Mouse (Mus musculus) CD4-positive, CD25-positive, alpha-beta regulatory T cell, adult 4 months (primary cell): ENCODE results near the gene Pkp1. TPM values are rescaled to one million over a fixed set of nuclear protein-coding genes. Genes with fewer than 3 reads are reported as not detected.

Experiments
- ATAC-seq: one replicate; pipeline ENCODE4 v1.8.0; 2017
- polyA plus RNA-seq, 2 experiments: library from polyadenylated mRNA; unstranded; fragments of 100-300 nt; shearing (Covaris generic); gene quantifications; one replicate each; pipeline ENCODE4 v1.2.1; 2017

Gene Pkp1
- polyA plus RNA-seq, 2 experiments from 2014 or later: not detected

DNA sequence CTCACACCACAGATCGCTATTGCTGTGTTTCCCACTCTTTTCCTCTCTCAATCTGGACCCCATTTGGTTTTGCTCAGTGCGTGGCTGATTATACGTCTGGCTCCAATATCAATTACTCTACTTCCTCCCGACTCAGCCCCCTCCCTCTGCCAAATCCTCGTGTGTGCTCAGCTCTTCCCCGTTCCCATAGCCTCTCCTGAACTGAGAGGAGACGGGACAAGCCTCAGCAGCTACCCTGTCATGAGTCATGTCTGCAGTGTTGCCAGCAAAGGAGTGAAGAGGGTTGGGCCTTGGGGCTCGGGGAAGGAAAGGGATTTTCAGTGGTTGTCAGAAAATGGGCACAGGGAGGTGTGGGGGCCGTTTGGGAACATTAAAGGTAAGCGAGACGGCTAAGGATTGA lies 12.3 kb downstream of the Pkp1 start:
- no peak for ATAC-seq

DNA sequence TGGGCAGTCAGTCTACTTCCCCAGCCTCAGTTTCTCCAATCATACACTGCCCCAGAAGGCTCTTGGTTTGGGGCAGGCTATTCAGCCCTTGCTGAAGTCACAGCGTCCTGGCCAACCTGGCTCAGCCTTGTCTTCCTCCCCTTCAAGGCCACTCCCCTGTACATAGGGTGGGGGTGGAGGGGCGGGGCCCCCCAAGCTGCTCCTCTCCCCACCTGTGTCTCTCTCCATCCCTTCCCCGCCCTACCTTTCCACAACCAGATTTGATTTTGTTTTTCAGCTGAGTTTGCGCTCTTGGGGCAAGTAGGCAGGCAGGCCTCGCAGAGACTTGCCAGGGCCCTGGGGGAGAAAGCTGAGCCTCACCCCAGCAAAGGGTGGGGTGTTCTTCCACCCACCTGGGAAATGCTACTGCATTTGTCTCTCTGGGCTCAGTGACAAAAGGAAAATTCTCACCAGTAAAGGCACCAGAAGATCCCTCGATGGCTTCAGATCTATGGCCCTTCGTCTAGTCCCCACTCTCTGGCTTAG lies 19.0 kb downstream of the Pkp1 start:
- no peak for ATAC-seq

DNA sequence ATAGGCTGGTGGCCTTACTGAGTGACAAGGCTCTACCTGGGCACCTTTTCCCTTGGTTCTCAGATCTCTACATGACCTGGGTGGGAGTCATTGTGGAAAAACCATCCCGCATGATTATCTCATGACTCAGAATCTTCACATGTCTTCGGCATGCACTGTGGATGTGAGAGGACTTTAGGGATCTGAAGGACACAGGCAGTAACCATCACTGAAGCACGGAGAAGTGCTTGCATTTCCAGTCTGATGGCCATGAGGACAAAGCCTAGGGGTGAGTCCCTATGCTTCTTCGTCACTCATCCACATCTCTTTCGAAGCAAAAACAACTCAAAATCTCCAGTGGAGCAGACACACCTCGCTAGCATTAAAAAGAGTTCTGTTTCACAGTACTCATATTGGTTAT lies 19.7 kb downstream of the Pkp1 start:
- no peak for ATAC-seq

DNA sequence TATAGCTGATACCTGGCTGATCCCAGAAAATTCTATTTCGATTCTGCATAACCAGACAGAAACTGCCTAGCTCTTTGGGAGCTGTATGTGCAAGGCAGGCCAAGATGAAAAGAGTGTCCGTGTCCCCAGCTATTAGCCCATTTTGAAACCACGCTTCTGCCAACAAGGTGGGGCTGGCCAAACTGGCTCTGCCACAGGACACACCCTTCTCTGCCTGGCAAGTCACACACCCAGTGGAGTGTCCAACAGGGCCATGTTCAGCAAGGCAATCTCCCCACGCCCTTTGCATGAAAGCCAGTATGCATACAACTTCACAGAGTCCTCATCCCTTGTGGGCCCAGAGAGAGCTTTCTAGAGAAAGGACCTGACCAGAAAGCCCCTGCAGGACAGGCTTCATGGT lies 23.6 kb downstream of the Pkp1 start:
- no peak for ATAC-seq

DNA sequence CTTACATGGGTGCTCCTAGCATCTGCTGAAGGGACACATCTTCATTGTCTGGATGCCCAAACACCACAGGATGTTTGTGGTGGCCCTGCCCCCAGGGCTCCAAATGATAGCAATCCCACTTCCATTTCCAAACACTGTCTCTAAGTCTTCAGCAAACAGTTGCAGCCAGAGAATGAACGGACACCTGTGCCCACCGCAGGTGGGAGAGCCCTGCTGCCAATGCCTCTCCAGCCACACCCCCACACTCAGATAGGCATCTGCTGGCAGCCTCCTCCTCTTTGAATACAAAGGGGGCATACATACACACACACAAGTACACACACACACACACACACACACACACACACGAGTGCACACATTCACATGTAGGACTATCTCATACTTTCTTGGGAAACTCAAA lies 25.6 kb downstream of the Pkp1 start:
- ATAC-seq: no peak

DNA sequence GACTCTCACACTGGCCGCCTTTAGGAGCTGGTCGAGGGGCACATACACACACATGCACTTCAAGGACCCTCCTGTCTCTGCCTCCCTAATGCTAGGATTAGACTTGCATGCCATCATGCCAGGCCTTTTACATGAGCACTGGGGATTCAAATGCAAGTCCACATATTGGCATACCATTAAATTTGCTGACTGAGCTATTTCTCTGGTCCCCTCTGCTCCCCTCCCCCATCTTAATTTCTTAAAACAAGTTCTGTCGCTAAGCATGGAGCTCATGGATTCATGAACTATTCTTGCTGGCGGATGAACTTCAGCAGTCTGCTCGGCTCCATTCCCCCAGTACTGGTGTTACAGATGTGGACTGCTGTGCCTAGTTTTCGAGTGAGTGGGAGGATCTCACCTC lies 26.2 kb downstream of the Pkp1 start:
- no peak for ATAC-seq

DNA sequence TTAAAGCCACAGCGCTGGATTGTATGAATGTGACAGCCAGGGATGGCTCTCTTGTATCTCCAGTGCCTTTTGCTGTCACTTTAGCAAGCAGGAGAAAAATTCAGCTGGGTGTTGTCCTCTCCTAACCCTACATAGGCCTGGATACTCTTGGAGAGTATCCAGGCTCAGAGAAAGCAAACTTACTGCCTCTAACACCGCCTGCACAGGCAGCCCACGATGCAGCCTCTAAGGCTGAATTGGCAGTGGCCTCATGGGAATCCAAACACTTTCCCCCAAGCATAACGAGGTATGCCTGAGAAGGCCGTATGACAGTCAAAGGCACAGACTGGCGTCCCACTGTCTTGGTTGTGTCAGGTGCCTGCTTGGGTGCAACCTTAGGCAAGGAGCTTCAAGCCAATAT lies 26.8 kb downstream of the Pkp1 start:
- ATAC-seq: no peak

DNA sequence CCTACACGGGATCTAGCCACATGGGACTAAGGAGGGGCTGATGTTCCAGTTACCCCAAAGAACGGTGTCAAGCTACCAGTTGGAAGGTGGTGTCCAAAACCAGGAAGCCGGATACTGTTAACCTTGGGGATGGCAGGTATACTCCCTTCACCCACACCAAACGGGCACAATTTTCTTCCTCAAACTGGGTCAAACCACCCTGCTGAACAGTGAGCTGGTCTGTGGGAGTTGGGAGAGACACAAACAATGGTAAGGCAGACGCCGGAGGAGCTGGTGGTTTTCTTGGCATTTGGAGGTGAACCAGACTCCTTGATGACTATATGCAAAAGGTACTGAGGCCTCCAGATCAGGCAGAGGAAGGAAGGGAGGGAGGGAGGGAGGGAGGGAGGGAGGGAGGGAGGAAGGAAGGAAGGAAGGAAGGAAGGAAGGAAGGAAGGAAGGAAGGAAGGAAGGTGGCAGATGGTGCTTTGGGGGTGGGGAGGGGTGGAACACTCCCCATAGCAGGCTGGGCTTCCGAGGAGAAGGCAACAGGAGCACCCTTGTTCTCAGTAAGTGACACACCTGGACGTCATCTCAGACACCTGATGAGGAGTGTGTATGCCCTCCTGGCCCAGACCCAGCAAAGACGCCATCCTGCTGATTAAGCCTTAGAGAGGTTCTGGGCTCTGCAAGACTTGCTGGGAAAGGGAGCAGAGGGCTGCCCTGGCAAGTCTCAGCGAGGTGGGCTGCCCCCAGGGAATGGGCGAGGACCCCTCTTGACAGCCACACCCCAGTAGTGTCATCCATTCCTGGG lies 27.4 kb downstream of the Pkp1 start:
- ATAC-seq: no peak

DNA sequence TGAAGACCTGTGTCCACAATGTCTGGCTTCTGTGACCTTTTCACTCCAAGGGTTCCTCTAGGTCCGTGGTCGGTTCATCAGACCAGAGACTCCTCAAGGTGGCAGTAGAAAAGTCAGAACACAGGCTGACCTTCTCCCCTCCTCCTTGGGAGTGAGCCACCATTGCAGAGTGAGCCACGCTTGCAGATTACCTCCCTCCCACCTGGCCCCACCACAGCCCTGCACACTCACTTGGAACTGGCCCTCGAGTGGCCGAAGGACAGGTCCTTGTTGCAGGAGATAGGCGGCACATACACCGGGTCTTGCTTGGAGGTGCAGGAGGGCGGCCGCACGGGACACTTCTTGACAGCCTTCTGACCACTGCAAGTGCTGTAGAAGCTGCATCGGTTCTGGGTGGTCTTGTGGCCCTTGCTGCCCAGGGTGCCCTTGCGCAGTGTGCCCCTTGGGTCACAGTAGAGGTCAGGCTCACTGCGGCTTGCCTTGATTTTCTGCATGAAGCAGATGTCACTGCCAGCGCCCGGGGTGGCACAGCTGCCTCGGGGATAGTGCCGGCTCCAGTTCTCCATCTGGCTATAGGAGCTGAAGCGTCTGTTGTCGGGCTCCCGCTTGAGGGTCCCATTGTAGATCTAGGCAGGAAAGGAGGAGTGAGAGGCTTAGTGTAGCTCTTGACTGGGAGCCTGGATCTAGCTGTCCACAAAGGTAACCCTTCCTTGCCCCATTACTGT lies 29.4 kb downstream of the Pkp1 start:
- ATAC-seq: no peak

DNA sequence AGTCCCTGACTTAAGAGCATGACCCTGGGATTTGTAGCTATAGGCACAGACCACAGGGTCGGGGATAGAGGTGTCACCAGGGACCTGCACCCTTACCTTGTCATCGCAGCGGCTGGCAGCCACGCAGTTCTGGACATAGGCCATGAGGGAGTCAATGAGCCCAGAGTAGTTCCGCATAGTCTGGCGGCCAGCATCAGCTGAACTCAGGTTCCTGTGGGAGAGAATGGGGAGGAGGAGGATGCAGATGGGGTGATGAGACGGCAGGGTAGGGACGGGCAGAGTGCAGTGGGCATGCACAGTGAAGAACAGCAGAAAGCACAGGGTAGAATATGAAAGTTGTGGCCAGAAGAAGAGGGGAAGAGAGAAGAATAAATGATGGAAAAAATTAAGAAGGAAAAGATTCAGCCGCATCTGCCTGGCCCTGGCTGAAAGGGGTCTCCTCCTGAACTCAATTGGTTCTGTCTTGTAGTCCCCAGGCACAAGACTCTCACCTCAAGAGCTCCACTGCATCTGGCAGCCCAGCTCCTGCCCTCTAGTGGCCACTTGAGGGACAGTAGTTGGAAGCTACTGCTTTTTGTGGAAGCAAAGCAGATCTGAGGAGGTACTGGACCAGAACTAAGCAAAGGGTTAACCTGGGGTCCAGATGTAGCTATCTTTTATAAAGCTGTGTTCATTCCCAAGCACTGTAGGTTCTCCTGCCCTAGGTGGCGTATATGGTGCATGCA lies 36.5 kb downstream of the Pkp1 start:
- no peak for ATAC-seq

DNA sequence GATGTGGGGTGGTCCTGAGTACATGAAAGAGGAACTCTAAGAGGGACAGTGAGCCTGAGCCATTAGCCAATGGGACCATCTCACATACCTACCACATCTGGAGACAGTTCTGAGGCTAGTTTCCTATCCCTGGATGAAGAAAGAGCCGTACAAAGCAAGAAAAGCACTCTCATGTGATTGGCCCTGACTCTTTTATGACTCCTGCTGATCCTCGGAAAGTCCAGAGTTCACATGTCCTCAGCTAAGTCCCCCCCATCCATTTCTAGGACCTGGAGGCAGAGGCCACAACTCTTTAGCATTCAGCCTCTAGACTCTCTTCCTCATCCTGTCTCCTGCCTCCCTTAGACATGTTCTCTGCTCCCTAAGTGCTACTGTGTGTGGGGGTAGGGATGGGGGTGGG lies 41.8 kb downstream of the Pkp1 start:
- no peak for ATAC-seq

DNA sequence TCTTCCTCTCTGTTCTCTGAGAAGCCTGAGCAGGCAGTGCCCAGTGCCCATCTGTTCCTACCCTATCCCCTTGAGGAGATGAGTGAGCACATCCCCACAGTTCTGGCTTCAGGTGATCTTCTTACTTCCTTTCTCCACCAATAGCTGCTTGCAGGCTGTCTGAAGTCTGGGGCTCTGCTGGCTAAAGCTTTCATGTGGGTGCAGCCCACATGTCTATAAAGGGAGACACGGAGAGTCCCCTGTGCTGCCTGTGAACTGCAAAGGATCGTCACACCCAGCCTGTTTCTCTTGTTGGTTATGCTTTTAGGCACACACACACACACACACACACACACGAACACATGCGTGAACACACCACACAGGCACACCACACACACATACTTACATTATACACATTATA lies 46.0 kb downstream of the Pkp1 start:
- no peak for ATAC-seq

DNA sequence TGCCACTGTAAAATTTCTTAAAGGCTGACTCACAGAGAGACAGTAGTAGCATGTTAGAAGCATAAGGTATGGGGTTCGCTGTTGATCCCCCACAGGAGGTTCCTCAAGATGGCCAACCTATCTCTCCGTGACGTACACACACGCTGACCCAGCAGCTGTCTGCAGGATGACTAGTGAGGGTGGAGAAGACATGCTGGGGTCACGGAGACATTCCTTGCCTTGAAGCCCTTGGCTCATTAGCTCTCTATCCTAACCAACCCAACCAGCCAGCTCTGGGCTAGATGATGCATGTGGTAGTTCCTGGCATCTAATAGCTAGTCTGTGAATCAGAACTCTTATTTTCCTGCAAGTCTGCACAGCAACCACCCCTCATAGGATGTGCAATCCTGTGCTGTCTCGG lies 50.4 kb downstream of the Pkp1 start:
- no peak for ATAC-seq

DNA sequence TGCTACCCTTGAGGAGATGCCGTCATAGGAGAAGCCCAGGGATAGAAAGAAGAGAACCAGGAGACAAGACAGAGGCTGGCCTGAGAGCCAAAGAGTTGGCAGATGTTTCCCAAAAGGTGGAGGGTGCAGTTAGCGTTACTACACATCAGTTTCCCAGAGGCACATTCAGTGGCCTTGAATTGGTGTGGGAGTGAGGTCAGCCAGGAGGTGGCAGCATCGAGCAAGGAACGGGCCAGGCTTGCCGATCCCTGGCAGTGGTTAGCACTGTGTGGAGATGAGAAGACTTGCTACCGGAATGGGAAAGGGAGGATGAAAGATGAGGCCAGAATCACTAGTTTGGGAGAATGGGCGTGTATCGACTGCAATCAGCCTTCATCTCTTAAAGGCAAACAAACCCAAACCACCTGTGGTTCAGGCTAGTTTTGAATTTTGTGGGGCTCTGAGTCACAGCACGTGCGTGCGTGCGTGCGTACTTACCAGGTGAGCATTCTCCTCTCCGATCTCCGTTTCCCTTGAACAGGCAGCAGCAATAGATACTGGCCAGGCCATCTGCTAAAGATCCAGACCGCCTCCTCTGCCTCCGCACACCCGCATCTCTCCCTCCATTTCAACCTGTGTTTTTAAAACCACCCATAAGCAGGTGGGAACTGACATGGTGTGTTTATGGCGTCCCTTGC lies 53.4 kb downstream of the Pkp1 start:
- peak; percentile 45 for ATAC-seq

DNA sequence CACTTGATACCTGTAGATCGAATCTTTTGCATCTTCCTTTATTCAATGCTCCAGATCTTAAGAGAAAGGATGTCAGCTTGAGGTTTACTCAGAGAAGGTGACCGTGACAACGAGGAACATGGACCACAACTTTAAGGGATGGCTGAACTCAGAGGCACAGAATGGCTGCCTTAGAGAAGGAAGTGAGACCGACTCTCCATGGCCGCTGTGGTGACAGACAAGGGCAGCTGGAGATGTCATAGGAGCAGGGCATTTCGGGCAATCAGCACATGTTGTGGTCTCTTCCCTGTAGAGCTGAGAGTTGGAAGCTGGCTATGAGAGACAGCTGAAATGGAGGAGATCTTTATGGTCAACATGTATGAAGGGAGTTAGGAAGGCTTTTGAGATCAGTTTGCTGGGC lies 54.2 kb downstream of the Pkp1 start:
- no peak for ATAC-seq

DNA sequence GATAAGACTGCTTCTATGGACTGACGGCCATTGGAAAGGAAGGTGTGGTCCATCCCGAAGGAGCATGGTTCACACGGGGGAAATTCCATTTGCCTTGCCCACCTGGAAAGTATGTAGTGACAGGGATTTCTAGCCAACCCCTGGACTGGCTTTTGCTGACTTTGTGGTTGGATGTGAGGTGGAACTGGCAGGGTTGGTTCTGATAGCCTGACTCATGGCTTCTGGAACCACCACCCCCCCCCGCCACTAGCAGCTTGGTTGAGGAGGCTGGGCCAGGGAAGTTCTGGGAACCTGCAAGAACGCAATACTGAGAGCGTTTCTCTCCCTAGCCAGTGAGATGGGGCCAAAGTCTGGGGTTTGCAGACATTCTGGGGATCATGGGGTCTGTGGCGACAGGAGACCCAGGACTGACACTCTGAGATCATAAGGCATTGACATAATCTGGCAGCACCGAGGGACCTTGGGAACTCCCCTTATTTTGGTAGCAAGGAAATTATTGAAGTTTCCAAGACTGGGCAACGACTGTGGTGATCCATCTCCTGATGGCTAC lies 55.1 kb downstream of the Pkp1 start:
- no peak for ATAC-seq

DNA sequence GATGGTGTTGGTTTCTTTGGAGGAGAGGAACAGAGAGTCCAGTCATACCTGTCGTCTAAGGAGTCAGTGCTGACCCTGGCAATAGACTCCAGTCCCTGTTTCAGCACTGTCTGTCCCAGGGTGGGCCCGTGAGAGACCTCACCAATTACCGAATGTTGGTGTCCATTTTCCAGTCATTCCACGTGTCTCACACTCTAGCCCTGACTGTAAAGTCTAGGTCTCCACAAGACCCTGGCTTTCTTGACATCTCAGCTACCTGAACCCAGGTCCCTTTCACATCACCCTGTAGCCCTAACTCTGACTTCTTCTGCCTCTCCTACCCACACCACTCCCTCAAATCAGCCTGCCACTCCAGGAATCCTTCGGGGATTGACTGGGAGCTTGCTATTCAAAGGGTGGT lies 56.4 kb downstream of the Pkp1 start:
- ATAC-seq: no peak

DNA sequence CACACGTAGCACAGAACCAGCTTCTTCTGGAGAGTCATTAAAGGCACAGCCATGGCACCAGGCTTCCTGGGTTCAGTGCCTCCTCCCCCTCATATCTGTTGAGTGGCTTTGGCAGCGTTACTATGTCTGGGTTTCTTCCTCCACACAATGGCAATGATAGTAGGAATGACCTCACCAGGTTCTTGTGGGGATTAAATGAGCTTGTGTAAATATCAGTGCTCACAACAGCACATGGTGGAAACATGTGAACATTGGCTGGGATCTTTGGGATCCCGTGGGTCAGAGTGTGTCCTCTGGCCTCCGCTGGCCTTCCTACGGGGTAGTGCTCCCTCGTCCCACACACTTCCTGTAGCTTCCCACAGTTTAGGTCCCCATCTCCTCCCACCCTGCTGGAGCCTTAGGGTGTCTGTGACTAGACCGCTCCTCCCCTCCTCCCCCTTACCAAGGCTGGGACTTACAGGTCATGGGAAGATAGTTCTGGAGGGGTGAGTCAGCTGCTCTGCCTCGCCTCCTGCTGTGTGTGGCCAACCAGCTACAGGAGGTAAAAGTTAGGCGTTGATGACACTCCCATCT lies 56.9 kb downstream of the Pkp1 start:
- no peak for ATAC-seq

DNA sequence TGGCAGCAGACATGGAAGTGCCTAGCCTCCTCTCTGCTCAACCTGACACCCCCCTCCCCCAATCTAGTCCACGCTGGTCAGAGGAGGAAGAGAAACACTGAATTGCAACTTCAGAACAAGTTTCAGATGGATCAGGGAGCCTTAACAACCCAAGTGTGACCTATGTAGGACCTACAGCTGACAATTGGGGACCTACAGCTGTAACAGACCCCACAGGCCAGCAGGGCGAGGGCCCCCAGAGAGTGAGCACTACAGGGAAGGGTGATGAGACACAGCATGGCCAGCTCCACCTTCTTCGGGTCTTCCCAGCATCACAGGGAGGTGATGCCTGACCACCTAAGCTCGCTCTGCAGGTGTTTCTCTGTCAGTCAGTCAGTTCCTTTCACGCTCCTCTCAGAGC lies 57.9 kb downstream of the Pkp1 start:
- no peak for ATAC-seq

DNA sequence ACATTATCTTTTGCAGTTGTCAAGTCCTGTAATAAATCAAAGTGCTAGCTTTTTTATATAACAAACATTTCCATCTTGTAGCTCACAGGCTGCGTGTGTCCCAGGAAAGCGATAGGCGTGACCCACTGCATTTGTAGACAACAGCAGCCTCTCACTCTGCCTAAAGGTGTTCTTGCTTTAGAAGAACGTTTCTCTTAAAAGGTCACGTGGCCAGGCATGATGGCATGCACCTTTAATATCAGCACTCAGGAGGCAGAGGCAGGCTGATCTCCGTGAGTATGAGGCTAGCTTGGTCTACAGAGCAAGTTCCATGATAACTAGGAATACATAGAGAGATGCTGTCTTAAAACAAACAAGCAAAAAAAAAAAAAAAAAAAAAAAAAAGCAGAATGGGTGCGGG lies 60.5 kb downstream of the Pkp1 start:
- no peak for ATAC-seq

DNA sequence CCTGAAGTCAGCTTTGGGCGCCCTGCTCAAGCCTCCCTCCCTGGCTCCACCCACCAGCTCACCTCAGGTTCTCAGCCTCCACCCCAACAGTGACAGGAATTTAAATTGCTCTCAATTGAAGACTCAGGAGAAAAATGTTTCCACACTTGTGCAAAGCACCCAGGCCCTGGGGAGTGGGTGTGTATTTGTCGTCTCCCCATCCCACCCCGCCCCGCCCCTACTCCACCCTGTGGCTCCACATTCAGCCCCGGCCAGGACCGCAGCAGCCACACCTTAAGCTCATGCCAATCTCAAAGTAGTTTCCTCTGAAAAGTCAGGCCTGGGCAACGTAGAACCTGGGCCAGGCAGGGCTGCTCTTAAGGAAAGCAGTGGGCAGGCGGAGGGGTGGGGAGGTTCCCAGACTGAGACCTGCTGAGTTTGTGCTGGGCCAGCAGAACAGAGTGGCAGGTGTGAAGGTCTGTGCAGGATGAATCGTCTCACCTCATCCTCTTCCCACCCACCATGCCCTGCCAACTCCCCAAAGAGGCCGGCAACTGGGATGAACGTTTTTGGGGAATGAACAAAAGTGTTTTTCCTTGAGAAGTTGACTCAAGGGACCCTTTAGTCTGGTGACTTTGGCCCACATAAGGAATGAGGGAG lies 61.8 kb downstream of the Pkp1 start:
- no peak for ATAC-seq

DNA sequence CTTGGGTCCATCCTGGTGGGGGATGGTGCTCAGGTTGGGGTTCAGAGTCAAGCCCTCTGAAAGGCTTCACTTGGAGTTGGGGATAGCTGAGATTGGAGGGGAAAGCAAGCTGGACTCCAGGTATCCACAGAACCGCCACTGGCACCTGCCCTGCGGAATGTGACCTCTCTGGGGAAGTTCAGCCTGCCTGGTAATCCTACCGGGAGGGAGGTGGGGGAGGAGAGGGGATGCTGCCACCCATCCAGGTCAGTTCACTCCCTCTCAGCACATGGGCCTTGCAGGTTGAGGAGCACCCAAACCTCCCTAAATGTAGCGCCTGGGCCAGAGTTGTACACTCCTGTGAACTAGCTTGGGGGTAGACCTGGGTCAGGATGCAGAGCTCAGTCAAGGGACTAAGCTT lies 62.9 kb downstream of the Pkp1 start:
- ATAC-seq: no peak
